Mouse (Mus musculus) small intestine, adult 2 months (tissue): Measurements from ENCODE around the gene B130006D01Rik. TPM values are rescaled to one million over a fixed set of nuclear protein-coding genes. Genes with fewer than 3 reads are reported as not detected.
A peak's percentile ranks its signal among the peaks of the same experiment; 100 is the strongest.

Source experiments
- H3K27ac ChIP-seq: fragments of 200-500 bp; 2 replicates; pipeline ENCODE4 v1.5.1; 2012; ENCODE audit warnings: low read depth, low read length, control low read depth, inconsistent platforms; ENCODE audit not compliant: insufficient read depth
- H3K27me3 ChIP-seq: fragments of 200-500 bp; 2 replicates; pipeline ENCODE4 v1.6.1; 2012; ENCODE audit warnings: mild to moderate bottlenecking, moderate library complexity, low read length, inconsistent platforms; ENCODE audit not compliant: control insufficient read depth, insufficient read depth
- H3K36me3 ChIP-seq: fragments of 200-500 bp; 2 replicates; pipeline ENCODE4 v1.6.1; 2012; ENCODE audit warnings: mild to moderate bottlenecking, low read length, control low read depth, inconsistent platforms; ENCODE audit not compliant: control insufficient read depth, insufficient read depth
- H3K4me1 ChIP-seq: fragments of 200-500 bp; 2 replicates; pipeline ENCODE4 v1.6.1; 2012; ENCODE audit warnings: low read length, inconsistent platforms, mixed read lengths; ENCODE audit not compliant: control insufficient read depth, insufficient read depth, insufficient read length
- H3K4me3 ChIP-seq: fragments of 200-500 bp; 2 replicates; pipeline ENCODE4 v1.5.1; 2012; ENCODE audit warnings: low read depth, mild to moderate bottlenecking, control low read depth, inconsistent platforms, low read length, moderate library complexity
- CTCF ChIP-seq: fragments of 200-500 bp; IDR thresholded peaks from 2 replicates; pipeline ENCODE4 v1.5.1; 2012; ENCODE audit warnings: low read depth, mild to moderate bottlenecking, control low read depth, inconsistent platforms, low read length, moderate library complexity, mixed read lengths; ENCODE audit not compliant: insufficient replicate concordance, insufficient read length; ENCODE audit errors: extremely low read depth
- POLR2A ChIP-seq: fragments of 200-500 bp; IDR thresholded peaks from 2 replicates; pipeline ENCODE4 v1.6.1; 2012; ENCODE audit warnings: low read depth, mild to moderate bottlenecking, control low read depth, inconsistent platforms, low read length, moderate library complexity
- WGBS: fragments of 180-500 bp; shearing (Covaris S2); methylation state at CpG from one replicate; pipeline ENCODE4 v1.1.7; 2018; 5-methylcytosine and 5-hydroxymethylcytosine counted together
- polyA plus RNA-seq: library from polyadenylated mRNA; depleted of rRNA; stranded (reverse); fragments of >200 nt; gene quantifications from 2 replicates; pipeline ENCODE4 v1.2.3, GENCODE M21; 2012; rRNA removed

The B130006D01Rik gene
- polyA plus RNA-seq, 1 experiment: 0.05 TPM

DNA sequence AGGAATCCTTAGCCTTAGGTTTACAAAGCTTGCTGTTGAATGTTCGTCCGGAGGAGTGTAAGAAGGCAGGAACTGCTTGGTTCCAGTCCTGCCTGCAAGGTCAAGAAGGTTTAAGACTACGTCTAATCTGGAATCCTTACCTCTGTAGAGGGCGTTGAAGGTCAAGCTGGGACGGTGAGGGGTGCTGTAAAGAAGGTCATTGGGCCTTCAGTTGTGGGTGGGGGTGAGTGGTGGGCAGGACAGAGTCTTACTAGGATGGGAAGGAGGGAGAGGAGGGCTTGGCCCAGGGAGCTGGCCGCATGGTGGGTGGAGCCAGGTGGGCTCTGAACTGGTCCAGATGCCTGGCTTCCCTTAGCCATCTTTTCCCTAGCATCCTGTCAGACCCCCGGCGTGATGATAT, 48.3 kb downstream of the B130006D01Rik start:
- 80% methylated on average over 8 of the region's 8 CpGs for WGBS
- Histone ChIP-seq H3K27ac (0 out of 2 replicates have a peak overlapping the region, but pooled peaks have one; percentile 63), H3K4me3 (no peak overlapping the region), H3K4me1 (peaks cover 4% of the 10 kb centered on the region; the same call in 1 of the 2 replicates), H3K27me3 (no peaks in the 10 kb centered on the region), H3K36me3 (peaks cover 10% of the 10 kb centered on the region; the same call in 1 of the 2 replicates)
- no peak for TF ChIP-seq POLR2A
- no peak for TF ChIP-seq CTCF

DNA sequence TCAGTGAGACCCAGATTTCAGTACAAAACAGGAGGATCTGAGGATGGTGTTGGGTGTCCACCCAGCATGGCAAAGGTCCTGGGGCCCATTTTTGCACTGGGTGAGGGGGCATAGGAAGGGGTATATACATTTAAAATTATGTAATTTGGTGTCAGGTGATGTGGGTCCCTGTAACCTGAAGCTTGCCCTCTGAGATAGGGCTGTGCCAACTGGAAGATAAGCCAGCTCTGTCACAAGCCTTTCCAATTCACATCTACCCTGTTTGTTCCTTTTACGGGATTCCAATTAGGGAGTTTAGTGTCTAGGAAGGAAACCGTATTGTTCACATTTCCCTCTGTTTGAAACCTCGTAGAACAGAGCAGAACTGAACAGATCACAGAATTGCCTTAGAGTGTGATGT, 49.9 kb downstream of the B130006D01Rik start:
- Histone ChIP-seq H3K36me3 (peaks cover 7% of the 10 kb centered on the region; the same call in 1 of the 2 replicates), H3K4me1 (peaks cover 13% of the 10 kb centered on the region; the same call in 1 of the 2 replicates), H3K27ac (peak overlapping the region; percentile 8), H3K4me3 (no peak overlapping the region), H3K27me3 (no peaks in the 10 kb centered on the region)
- TF ChIP-seq CTCF (no peak), POLR2A (no peak)
- 44% methylated on average over 3 of the region's 3 CpGs for WGBS

Other genes starting within 250 kb of the B130006D01Rik start
- gene Nxph3, start 209.0 kb upstream of the B130006D01Rik start, polyA plus RNA-seq: 0.23 and 0.61 TPM in 2 replicates
- 4.8 and 6.5 TPM in 2 replicates for gene Ngfr, start 135.9 kb upstream of the B130006D01Rik start, polyA plus RNA-seq
- 61.3 and 68.9 TPM in 2 replicates for gene Phb, start 56.6 kb upstream of the B130006D01Rik start, polyA plus RNA-seq
- 12.4 and 25.1 TPM in 2 replicates for gene Zfp652, start 10.9 kb upstream of the B130006D01Rik start, polyA plus RNA-seq
- 236 and 278 TPM in 2 replicates for gene Phospho1, start 100.9 kb downstream of the B130006D01Rik start, polyA plus RNA-seq
- 2.1 and 4.7 TPM in 2 replicates for gene Gngt2, start 113.6 kb downstream of the B130006D01Rik start, polyA plus RNA-seq
- 34.0 and 73.5 TPM in 2 replicates for gene Abi3, start 118.9 kb downstream of the B130006D01Rik start, polyA plus RNA-seq
- gene B4galnt2, start 191.3 kb downstream of the B130006D01Rik start, polyA plus RNA-seq: 75.7 and 133 TPM in 2 replicates